Mouse (Mus musculus): ENCODE results near the gene BC025920.

Gene BC025920

GRCm38 (mm10) chr10:81642648-81643448, 36.8 kb downstream of the BC025920 start:
- in situ Hi-C loops (cut with MboI, MseI) = loop anchor here (5.0 to 10.0 kb wide), 2 partner anchors 86 to 532 kb away; partner anchors contain the start of gene Aes

GRCm38 (mm10) chr10:81643449-81644055, 37.5 kb downstream of the BC025920 start:
- in situ Hi-C loops (cut with MboI, MseI) = loop anchor here (5.0 to 10.0 kb wide), 2 partner anchors 86 to 531 kb away; partner anchors contain the start of gene Aes

GRCm38 (mm10) chr10:81644162-81644561, 38.1 kb downstream of the BC025920 start:
- in situ Hi-C loops (cut with MboI, MseI) = loop anchor here (5.0 to 10.0 kb wide), 2 partner anchors 87 to 531 kb away; partner anchors contain the start of gene Aes

GRCm38 (mm10) chr10:81644716-81645115, 38.6 kb downstream of the BC025920 start:
- in situ Hi-C loops (cut with MboI, MseI) = loop anchor here (5.0 to 10.0 kb wide), 2 partner anchors 87 to 530 kb away; partner anchors contain the start of gene Aes

GRCm38 (mm10) chr10:81645391-81645790, 39.3 kb downstream of the BC025920 start:
- in situ Hi-C loops (cut with MboI, MseI) = loop anchor here (10.0 kb wide), 1 partner anchor 529 kb away; no protein-coding TSS in a partner anchor

GRCm38 (mm10) chr10:81646015-81646555, 40.0 kb downstream of the BC025920 start:
- in situ Hi-C loops (cut with MboI, MseI) = loop anchor here (10.0 kb wide), 1 partner anchor 529 kb away; no protein-coding TSS in a partner anchor

- in situ Hi-C loops (cut with MboI, MseI) = loop anchor here (10.0 kb wide), 1 partner anchor 526 kb away; no protein-coding TSS in a partner anchor
Measured at GRCm38 (mm10) chr10:81648803-81649775, 43.0 kb downstream of the BC025920 start, which contains the start of gene Gm10778. TSS of gene Gm10778 (plus strand) at chr10:81649059.

- in situ Hi-C loops (cut with MboI, MseI) = loop anchor here (10.0 kb wide), 1 partner anchor 60 kb away; no protein-coding TSS in a partner anchor
Measured at GRCm38 (mm10) chr10:81655178-81655577, 49.1 kb downstream of the BC025920 start.

GRCm38 (mm10) chr10:81656174-81656573, 50.1 kb downstream of the BC025920 start:
- in situ Hi-C loops (cut with MboI, MseI) = loop anchor here (10.0 kb wide), 1 partner anchor 59 kb away; no protein-coding TSS in a partner anchor
